8 mouse cellular contexts compared by ENCODE assay signal in the genomic region with DNA sequence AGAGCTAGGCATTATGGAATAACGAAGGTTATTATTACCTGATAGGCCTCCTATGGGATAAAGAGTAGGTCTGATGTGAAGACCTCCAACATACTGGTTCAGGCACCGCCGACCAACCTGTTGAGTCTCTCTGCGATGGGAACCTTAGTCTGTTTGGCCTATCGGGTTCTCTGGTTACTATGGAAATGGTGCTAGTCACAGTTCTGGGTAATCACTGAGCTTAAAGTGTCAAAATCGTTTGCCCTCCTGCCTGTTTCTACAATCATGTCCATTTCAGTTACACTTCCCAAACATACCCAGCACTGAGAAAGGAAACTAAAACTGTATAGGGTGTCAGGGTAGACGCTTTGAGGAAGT. TPM values are rescaled to one million over a fixed set of nuclear protein-coding genes. Genes with fewer than 3 reads are reported as not detected.
DNase-seq lines count a peak whose midpoint lies in the region; ATAC-seq and TF ChIP-seq lines count a peak whose summit lies in the region.

No protein-coding gene starts in this region.

- H3K27me3 ChIP-seq in heart, embryonic 13.5 days (replicated peaks) = no peaks in the 10 kb centered on the region
- no peaks in the 10 kb centered on the region for H3K27me3 ChIP-seq in C2C12 (ENCODE audit: control insufficient read depth, insufficient read depth, insufficient read length)
- H3K27me3 ChIP-seq in hindbrain, embryonic 11.5 days (ENCODE audit: control insufficient read depth, insufficient read depth, low read length) = 0 out of 2 replicates have a peak, but pooled peaks cover 2% of the 10 kb centered on the region
- H3K27me3 ChIP-seq in midbrain, embryonic 10.5 days (ENCODE audit: low read depth, poor library complexity, severe bottlenecking) = peaks cover 8% of the 10 kb centered on the region; the same call in 1 of the 2 replicates

- peaks cover 42% of the 10 kb centered on the region for H3K79me2 ChIP-seq in C2C12 (ENCODE audit: control insufficient read depth, insufficient read depth)

- WGBS in heart, embryonic 13.5 days = 20% methylated on average over 7 of the region's 7 CpGs
- 31% methylated on average over 7 of the region's 7 CpGs for WGBS in hindbrain, embryonic 11.5 days
- 23% methylated on average over 7 of the region's 7 CpGs for WGBS in midbrain, embryonic 10.5 days

- H3K9me3 ChIP-seq in heart, embryonic 13.5 days = no peaks in the 10 kb centered on the region
- H3K9me3 ChIP-seq in hindbrain, embryonic 11.5 days (ENCODE audit: control insufficient read depth, low read length) = no peaks in the 10 kb centered on the region
- no peaks in the 10 kb centered on the region for H3K9me3 ChIP-seq in midbrain, embryonic 10.5 days (replicated peaks)

- no peak for TF ChIP-seq CTCF in C2C12 (IDR thresholded peaks at IDR 0.05; ENCODE audit: control insufficient read depth, insufficient read depth, insufficient read length)

- peak overlapping the region; percentile 90 for H3K27ac ChIP-seq in heart, embryonic 13.5 days (replicated peaks)
- peak overlapping the region; percentile 64 for H3K27ac ChIP-seq in hindbrain, embryonic 11.5 days (ENCODE audit: low read depth, low read length)
- peak overlapping the region; percentile 96 for H3K27ac ChIP-seq in midbrain, embryonic 10.5 days (replicated peaks)

- H3K79me3 ChIP-seq in C2C12 (ENCODE audit: low read depth) = peaks cover 40% of the 10 kb centered on the region

- no peak for DNase-seq in heart, postnatal 4 days
- DNase-seq in c-Kit-positive CD71-positive TER-119-positive erythroid progenitor cells, embryonic 14.5 days (ENCODE audit: low spot score) = peak; percentile 52
- no peak for DNase-seq in hindbrain, embryonic 11.5 days (ENCODE audit: low spot score)
- DNase-seq in midbrain, embryonic 10.5 days (ENCODE audit: low spot score) = peak; percentile 20
- DNase-seq in urinary bladder, postnatal 4 days (ENCODE audit: low spot score in 2 of 2) = no peak
- no peak for DNase-seq in ovary, postnatal 36 days (ENCODE audit: low spot score)

- H3K36me3 ChIP-seq in heart, embryonic 13.5 days = peaks cover 21% of the 10 kb centered on the region
- peaks cover 22% of the 10 kb centered on the region for H3K36me3 ChIP-seq in C2C12 (ENCODE audit: control insufficient read depth, insufficient read depth)
- H3K36me3 ChIP-seq in hindbrain, embryonic 11.5 days (ENCODE audit: control insufficient read depth, insufficient read depth, low read length) = no peaks in the 10 kb centered on the region
- H3K36me3 ChIP-seq in midbrain, embryonic 10.5 days = peaks cover 31% of the 10 kb centered on the region

- peaks cover 13% of the 10 kb centered on the region for H3K4me1 ChIP-seq in heart, embryonic 13.5 days
- H3K4me1 ChIP-seq in hindbrain, embryonic 11.5 days (replicated peaks; ENCODE audit: control insufficient read depth, insufficient read depth, low read length) = no peaks in the 10 kb centered on the region
- H3K4me1 ChIP-seq in midbrain, embryonic 10.5 days = peaks cover 10% of the 10 kb centered on the region

- peak overlapping the region; percentile 72 for H3ac ChIP-seq in C2C12 (ENCODE audit: control insufficient read depth, insufficient read length, low read depth)

- H3K9ac ChIP-seq in heart, embryonic 13.5 days = peak overlapping the region; percentile 75
- H3K9ac ChIP-seq in hindbrain, embryonic 11.5 days (ENCODE audit: low read depth, low read length) = no peak overlapping the region; the same call in 1 of the 2 replicates

- peak overlapping the region; percentile 57 for H3K4me2 ChIP-seq in heart, embryonic 13.5 days
- H3K4me2 ChIP-seq in hindbrain, embryonic 11.5 days (replicated peaks; ENCODE audit: low read depth, low read length) = peak overlapping the region; percentile 32

- H3K4me3 ChIP-seq in heart, embryonic 13.5 days = peak overlapping the region; percentile 73
- H3K4me3 ChIP-seq in C2C12 (ENCODE audit: insufficient read depth, poor library complexity, severe bottlenecking) = peak overlapping the region; percentile 37
- peak overlapping the region; percentile 22 for H3K4me3 ChIP-seq in hindbrain, embryonic 11.5 days (ENCODE audit: low read depth, low read length)
- peak overlapping the region; percentile 71 for H3K4me3 ChIP-seq in midbrain, embryonic 10.5 days

- no peak for ATAC-seq in heart, embryonic 13.5 days (ENCODE audit: extremely low read depth, insufficient number of reproducible peaks, low FRiP score, low TSS enrichment)
- no peak; the same call in 1 of the 2 replicates for ATAC-seq in hindbrain, embryonic 11.5 days (ENCODE audit: low FRiP score)

TF ChIP-seq in C2C12, 6 proteins besides CTCF, POLR2A, EP300 and RAD21:
- no peak for TF ChIP-seq FOSL1 (IDR thresholded peaks at IDR 0.05; ENCODE audit: insufficient read depth, low read length, poor library complexity, severe bottlenecking)
- TF ChIP-seq MYOD1 (IDR thresholded peaks at IDR 0.05; ENCODE audit: control insufficient read depth, insufficient read length, low read depth) = no peak
- no peak for TF ChIP-seq MYOG (IDR thresholded peaks at IDR 0.05; ENCODE audit: control insufficient read depth, extremely low read depth, insufficient read length)
- no peak for TF ChIP-seq CEBPB (IDR thresholded peaks at IDR 0.05; ENCODE audit: low read depth)
- TF ChIP-seq USF1 (IDR thresholded peaks at IDR 0.05; ENCODE audit: low read depth) = no peak
- no peak for TF ChIP-seq MAX (IDR thresholded peaks at IDR 0.05)

RNA-seq across cellular contexts. Expression of a gene that starts 0.4 kb away (rescaled TPM):
- 236 and 258 TPM in 2 replicates for polyA plus RNA-seq in heart, embryonic 13.5 days (2015; fragmentation: Nextera tagmentation; extraction: Ambion mirVana)
- total RNA-seq in heart, postnatal 4 days (2021) = 100 to 1,000 TPM; 177 to 191 TPM
- polyA plus RNA-seq in C2C12 (2012; fragmentation: generic; extraction: Trizol) = 304 TPM
- 550 and 663 TPM in 2 replicates for polyA plus RNA-seq in hindbrain, embryonic 11.5 days (2014; fragmentation: Nextera tagmentation; extraction: Ambion mirVana)
- 618 and 658 TPM in 2 replicates for polyA plus RNA-seq in midbrain, embryonic 10.5 days (2016; fragmentation: Nextera tagmentation; extraction: Ambion mirVana)

RNA-seq across cellular contexts. Expression of a gene that starts 8.1 kb away (rescaled TPM):
- polyA plus RNA-seq in heart, embryonic 13.5 days (2015; fragmentation: Nextera tagmentation; extraction: Ambion mirVana) = 26.9 and 29.8 TPM in 2 replicates
- total RNA-seq in heart, postnatal 4 days (2021) = 10 to 100 TPM; 39.4 to 40.3 TPM
- 15.8 TPM for polyA plus RNA-seq in C2C12 (2012; fragmentation: generic; extraction: Trizol)
- 20.1 and 24.2 TPM in 2 replicates for polyA plus RNA-seq in hindbrain, embryonic 11.5 days (2014; fragmentation: Nextera tagmentation; extraction: Ambion mirVana)
- polyA plus RNA-seq in midbrain, embryonic 10.5 days (2016; fragmentation: Nextera tagmentation; extraction: Ambion mirVana) = 16.6 and 22.3 TPM in 2 replicates

RNA-seq across cellular contexts. Expression of a gene that starts 20.1 kb away (rescaled TPM):
- 49.5 and 56.2 TPM in 2 replicates for polyA plus RNA-seq in heart, embryonic 13.5 days (2015; fragmentation: Nextera tagmentation; extraction: Ambion mirVana)
- 100 to 1,000 TPM; 157 to 185 TPM for total RNA-seq in heart, postnatal 4 days (2021)
- 0.36 TPM for polyA plus RNA-seq in C2C12 (2012; fragmentation: generic; extraction: Trizol)
- polyA plus RNA-seq in hindbrain, embryonic 11.5 days (2014; fragmentation: Nextera tagmentation; extraction: Ambion mirVana) = 2.8 and 3.9 TPM in 2 replicates
- polyA plus RNA-seq in midbrain, embryonic 10.5 days (2016; fragmentation: Nextera tagmentation; extraction: Ambion mirVana) = 2.3 and 2.7 TPM in 2 replicates

RNA-seq across cellular contexts. Expression of a gene that starts 52.6 kb away (rescaled TPM):
- 0.39 and 2.0 TPM in 2 replicates for polyA plus RNA-seq in heart, embryonic 13.5 days (2015; fragmentation: Nextera tagmentation; extraction: Ambion mirVana)
- not detected for total RNA-seq in heart, postnatal 4 days (2021)
- not detected for polyA plus RNA-seq in C2C12 (2012; fragmentation: generic; extraction: Trizol)
- polyA plus RNA-seq in hindbrain, embryonic 11.5 days (2014; fragmentation: Nextera tagmentation; extraction: Ambion mirVana) = 0.29 and 0.62 TPM in 2 replicates
- polyA plus RNA-seq in midbrain, embryonic 10.5 days (2016; fragmentation: Nextera tagmentation; extraction: Ambion mirVana) = not detected in 2 replicates

Comparison
In these comparisons a context has a peak if more than half of its experiments do, and no peak if none do; other contexts are left out.
1. H3K4me3 ChIP-seq: peak in every context shown above with its lines; median percentile 73 in heart, embryonic 13.5 days; 71 in midbrain, embryonic 10.5 days; 37 in C2C12; 22 in hindbrain, embryonic 11.5 days.
2. DNase-seq: peak in c-Kit-positive CD71-positive TER-119-positive erythroid progenitor cells, embryonic 14.5 days (single experiment) and midbrain, embryonic 10.5 days (single experiment); none in heart, postnatal 4 days (single experiment), hindbrain, embryonic 11.5 days (single experiment), urinary bladder, postnatal 4 days (0 of 2) and ovary, postnatal 36 days (single experiment).
3. RNA of a gene that starts 20.1 kb away (polyA plus RNA-seq): 49.5 to 56.2 TPM in heart, embryonic 13.5 days; 2.8 to 3.9 TPM in hindbrain, embryonic 11.5 days, 2.3 to 2.7 TPM in midbrain, embryonic 10.5 days and 0.36 TPM in C2C12 (single experiment); every median in the first group is over 10 times any median in the second.
4. Peak in every context shown above with its lines, with median percentiles within 50 percentile points of each other: H3K27ac ChIP-seq.